Mouse (Mus musculus): ENCODE measurements around the gene Map4k4. TPM values are rescaled to one million over a fixed set of nuclear protein-coding genes. Genes with fewer than 3 reads are reported as not detected.

The Map4k4 gene
- total and polyA plus RNA-seq, 2 experiments: 7.2 to 10.7 TPM

GRCm38 (mm10) chr1:39968999-39969398, 68.3 kb downstream of the Map4k4 start:
- H3K4me1 ChIP-seq (ENCODE audit: control insufficient read depth, insufficient read depth, low read length): no peaks in the 10 kb centered on the region; the same call in 1 of the 2 replicates
- H3K27ac ChIP-seq (replicated peaks; ENCODE audit: insufficient read depth, low read depth, low read length): no peak overlapping the region
- no peak for TF ChIP-seq CTCF (IDR thresholded peaks at IDR 0.05; ENCODE audit: low read depth, low read length)
- TF ChIP-seq POLR2A (IDR thresholded peaks at IDR 0.05; ENCODE audit: extremely low read depth, insufficient read depth, low read length): no peak
- H3K9ac ChIP-seq (ENCODE audit: low read depth, low read length): no peak overlapping the region
- no peak for DNase-seq (ENCODE audit: extremely low read depth, low read depth, low spot score)
- no peaks in the 10 kb centered on the region for H3K79me2 ChIP-seq (ENCODE audit: control insufficient read depth, insufficient read depth, low read length)
- H3K27me3 ChIP-seq (ENCODE audit: control insufficient read depth, insufficient read depth, low read length): no peaks in the 10 kb centered on the region
- 79% methylated on average over 7 of the region's 7 CpGs for WGBS
- no peak overlapping the region for H3K4me3 ChIP-seq (ENCODE audit: insufficient read depth, low read depth, low read length)
- 0 out of 2 replicates have a peak, but pooled peaks cover 2% of the 10 kb centered on the region for H3K36me3 ChIP-seq (ENCODE audit: control insufficient read depth, insufficient read depth, low read length)

- H3K27ac ChIP-seq (replicated peaks; ENCODE audit: insufficient read depth, low read depth, low read length): no peak overlapping the region
- DNase-seq (ENCODE audit: extremely low read depth, low read depth, low spot score): no peak
- no peaks in the 10 kb centered on the region for H3K27me3 ChIP-seq (ENCODE audit: control insufficient read depth, insufficient read depth, low read length)
- no peak overlapping the region for H3K4me3 ChIP-seq (ENCODE audit: insufficient read depth, low read depth, low read length)
- no peaks in the 10 kb centered on the region for H3K79me2 ChIP-seq (ENCODE audit: control insufficient read depth, insufficient read depth, low read length)
- H3K4me1 ChIP-seq (ENCODE audit: control insufficient read depth, insufficient read depth, low read length): no peaks in the 10 kb centered on the region; the same call in 1 of the 2 replicates
- no peak overlapping the region for H3K9ac ChIP-seq (ENCODE audit: low read depth, low read length)
- TF ChIP-seq CTCF (IDR thresholded peaks at IDR 0.05; ENCODE audit: low read depth, low read length) (no peak), POLR2A (IDR thresholded peaks at IDR 0.05; ENCODE audit: extremely low read depth, insufficient read depth, low read length) (no peak)
- WGBS: 86% methylated on average over 2 of the region's 2 CpGs
- peaks cover 6% of the 10 kb centered on the region; the same call in 1 of the 2 replicates for H3K36me3 ChIP-seq (ENCODE audit: control insufficient read depth, insufficient read depth, low read length)
Measured at GRCm38 (mm10) chr1:39969771-39970406, 69.2 kb downstream of the Map4k4 start.

- Histone ChIP-seq H3K4me3 (ENCODE audit: insufficient read depth, low read depth, low read length) (no peak overlapping the region), H3K9ac (ENCODE audit: low read depth, low read length) (no peak overlapping the region), H3K27ac (replicated peaks; ENCODE audit: insufficient read depth, low read depth, low read length) (no peak overlapping the region), H3K79me2 (ENCODE audit: control insufficient read depth, insufficient read depth, low read length) (no peaks in the 10 kb centered on the region), H3K36me3 (ENCODE audit: control insufficient read depth, insufficient read depth, low read length) (peaks cover 10% of the 10 kb centered on the region), H3K4me1 (ENCODE audit: control insufficient read depth, insufficient read depth, low read length) (no peaks in the 10 kb centered on the region; the same call in 1 of the 2 replicates), H3K27me3 (ENCODE audit: control insufficient read depth, insufficient read depth, low read length) (no peaks in the 10 kb centered on the region)
- TF ChIP-seq CTCF (IDR thresholded peaks at IDR 0.05; ENCODE audit: low read depth, low read length) (no peak), POLR2A (IDR thresholded peaks at IDR 0.05; ENCODE audit: extremely low read depth, insufficient read depth, low read length) (no peak)
- DNase-seq (ENCODE audit: extremely low read depth, low read depth, low spot score): no peak
- 72% methylated on average over 7 of the region's 7 CpGs for WGBS
Measured at GRCm38 (mm10) chr1:39972411-39972810, 71.7 kb downstream of the Map4k4 start.

GRCm38 (mm10) chr1:39973911-39974310, 73.2 kb downstream of the Map4k4 start:
- Histone ChIP-seq H3K4me1 (ENCODE audit: control insufficient read depth, insufficient read depth, low read length) (no peaks in the 10 kb centered on the region; the same call in 1 of the 2 replicates), H3K4me3 (ENCODE audit: insufficient read depth, low read depth, low read length) (no peak overlapping the region), H3K79me2 (ENCODE audit: control insufficient read depth, insufficient read depth, low read length) (no peaks in the 10 kb centered on the region), H3K27ac (replicated peaks; ENCODE audit: insufficient read depth, low read depth, low read length) (no peak overlapping the region), H3K36me3 (ENCODE audit: control insufficient read depth, insufficient read depth, low read length) (peaks cover 10% of the 10 kb centered on the region), H3K27me3 (ENCODE audit: control insufficient read depth, insufficient read depth, low read length) (no peaks in the 10 kb centered on the region), H3K9ac (ENCODE audit: low read depth, low read length) (no peak overlapping the region)
- DNase-seq (ENCODE audit: extremely low read depth, low read depth, low spot score): no peak
- TF ChIP-seq POLR2A (IDR thresholded peaks at IDR 0.05; ENCODE audit: extremely low read depth, insufficient read depth, low read length) (no peak), CTCF (IDR thresholded peaks at IDR 0.05; ENCODE audit: low read depth, low read length) (no peak)
- WGBS: 85% methylated on average over 4 of the region's 4 CpGs

- Histone ChIP-seq H3K27me3 (ENCODE audit: control insufficient read depth, insufficient read depth, low read length) (no peaks in the 10 kb centered on the region), H3K36me3 (ENCODE audit: control insufficient read depth, insufficient read depth, low read length) (peaks cover 10% of the 10 kb centered on the region), H3K27ac (replicated peaks; ENCODE audit: insufficient read depth, low read depth, low read length) (no peak overlapping the region), H3K79me2 (ENCODE audit: control insufficient read depth, insufficient read depth, low read length) (no peaks in the 10 kb centered on the region), H3K9ac (ENCODE audit: low read depth, low read length) (no peak overlapping the region), H3K4me3 (ENCODE audit: insufficient read depth, low read depth, low read length) (no peak overlapping the region), H3K4me1 (ENCODE audit: control insufficient read depth, insufficient read depth, low read length) (no peaks in the 10 kb centered on the region; the same call in 1 of the 2 replicates)
- DNase-seq (ENCODE audit: extremely low read depth, low read depth, low spot score): no peak
- TF ChIP-seq CTCF (IDR thresholded peaks at IDR 0.05; ENCODE audit: low read depth, low read length) (no peak), POLR2A (IDR thresholded peaks at IDR 0.05; ENCODE audit: extremely low read depth, insufficient read depth, low read length) (no peak)
- 93% methylated on average over 2 of the region's 2 CpGs for WGBS
Measured at GRCm38 (mm10) chr1:39975005-39975404, 74.3 kb downstream of the Map4k4 start.

- no peak for TF ChIP-seq CTCF (IDR thresholded peaks at IDR 0.05; ENCODE audit: low read depth, low read length)
- TF ChIP-seq POLR2A (IDR thresholded peaks at IDR 0.05; ENCODE audit: extremely low read depth, insufficient read depth, low read length): no peak
- Histone ChIP-seq H3K4me3 (ENCODE audit: insufficient read depth, low read depth, low read length) (no peak overlapping the region), H3K4me1 (ENCODE audit: control insufficient read depth, insufficient read depth, low read length) (no peaks in the 10 kb centered on the region; the same call in 1 of the 2 replicates), H3K27ac (replicated peaks; ENCODE audit: insufficient read depth, low read depth, low read length) (no peak overlapping the region), H3K9ac (ENCODE audit: low read depth, low read length) (no peak overlapping the region), H3K36me3 (ENCODE audit: control insufficient read depth, insufficient read depth, low read length) (peaks cover 10% of the 10 kb centered on the region), H3K27me3 (ENCODE audit: control insufficient read depth, insufficient read depth, low read length) (no peaks in the 10 kb centered on the region), H3K79me2 (ENCODE audit: control insufficient read depth, insufficient read depth, low read length) (no peaks in the 10 kb centered on the region)
- DNase-seq (ENCODE audit: extremely low read depth, low read depth, low spot score): no peak
- 76% methylated on average over 2 of the region's 2 CpGs for WGBS
Measured at GRCm38 (mm10) chr1:39976107-39976506, 75.4 kb downstream of the Map4k4 start.
